Mouse (Mus musculus): ENCODE data around the gene Rbp1.

The Rbp1 gene

GRCm38 (mm10) chr9:98422656-98423055, at the start of gene Rbp1:
TSS of gene Rbp1 (plus strand) at chr9:98422961.
- no peak for DNase-seq (ENCODE audit: extremely low spot score, low spot score)

- DNase-seq (ENCODE audit: extremely low spot score, low spot score): no peak
Measured at GRCm38 (mm10) chr9:98373358-98373757, 49.4 kb upstream of the Rbp1 start.

GRCm38 (mm10) chr9:98374897-98375296, 47.9 kb upstream of the Rbp1 start:
- DNase-seq (ENCODE audit: extremely low spot score, low spot score): no peak

- DNase-seq (ENCODE audit: extremely low spot score, low spot score): no peak
Measured at GRCm38 (mm10) chr9:98375329-98376170, 47.2 kb upstream of the Rbp1 start.

GRCm38 (mm10) chr9:98379736-98380135, 43.0 kb upstream of the Rbp1 start:
- no peak for DNase-seq (ENCODE audit: extremely low spot score, low spot score)

GRCm38 (mm10) chr9:98380593-98380992, 42.2 kb upstream of the Rbp1 start:
- DNase-seq (ENCODE audit: extremely low spot score, low spot score): no peak

GRCm38 (mm10) chr9:98387741-98388632, 34.8 kb upstream of the Rbp1 start:
- DNase-seq (ENCODE audit: extremely low spot score, low spot score): no peak

GRCm38 (mm10) chr9:98388633-98388965, 34.2 kb upstream of the Rbp1 start:
- no peak for DNase-seq (ENCODE audit: extremely low spot score, low spot score)

- no peak for DNase-seq (ENCODE audit: extremely low spot score, low spot score)
Measured at GRCm38 (mm10) chr9:98393496-98393895, 29.3 kb upstream of the Rbp1 start.

GRCm38 (mm10) chr9:98397211-98397610, 25.6 kb upstream of the Rbp1 start:
- no peak for DNase-seq (ENCODE audit: extremely low spot score, low spot score)

- no peak for DNase-seq (ENCODE audit: extremely low spot score, low spot score)
Measured at GRCm38 (mm10) chr9:98397866-98398265, 24.9 kb upstream of the Rbp1 start.

- DNase-seq (ENCODE audit: extremely low spot score, low spot score): no peak
Measured at GRCm38 (mm10) chr9:98400185-98400894, 22.4 kb upstream of the Rbp1 start.

GRCm38 (mm10) chr9:98401611-98402010, 21.1 kb upstream of the Rbp1 start:
- no peak for DNase-seq (ENCODE audit: extremely low spot score, low spot score)

GRCm38 (mm10) chr9:98407771-98408170, 15.0 kb upstream of the Rbp1 start:
- no peak for DNase-seq (ENCODE audit: extremely low spot score, low spot score)

GRCm38 (mm10) chr9:98409137-98409536, 13.6 kb upstream of the Rbp1 start:
- peak; percentile 83 for DNase-seq (ENCODE audit: extremely low spot score, low spot score)

- DNase-seq (ENCODE audit: extremely low spot score, low spot score): no peak
Measured at GRCm38 (mm10) chr9:98415427-98415826, 7.3 kb upstream of the Rbp1 start.

GRCm38 (mm10) chr9:98417919-98418318, 4.8 kb upstream of the Rbp1 start:
- peak; percentile 44 for DNase-seq (ENCODE audit: extremely low spot score, low spot score)

GRCm38 (mm10) chr9:98418346-98418745, 4.4 kb upstream of the Rbp1 start:
- DNase-seq (ENCODE audit: extremely low spot score, low spot score): no peak

- DNase-seq (ENCODE audit: extremely low spot score, low spot score): no peak
Measured at GRCm38 (mm10) chr9:98420666-98421065, 2.1 kb upstream of the Rbp1 start.

- no peak for DNase-seq (ENCODE audit: extremely low spot score, low spot score)
Measured at GRCm38 (mm10) chr9:98421903-98422302, 858 bp upstream of the Rbp1 start.

GRCm38 (mm10) chr9:98423691-98424090, 930 bp downstream of the Rbp1 start:
- DNase-seq (ENCODE audit: extremely low spot score, low spot score): no peak

- DNase-seq (ENCODE audit: extremely low spot score, low spot score): no peak
Measured at GRCm38 (mm10) chr9:98424291-98424690, 1.5 kb downstream of the Rbp1 start.

All from neural tube, embryonic 10.5 days (tissue).